Mouse (Mus musculus) CH12.LX (cell line): ENCODE measurements around the gene Cdadc1. TPM values are rescaled to one million over a fixed set of nuclear protein-coding genes. Genes with fewer than 3 reads are reported as not detected.

Experiments
- DNase-seq: peaks from one replicate; pipeline ENCODE4 v3.0.0-alpha.2; 2013; ENCODE audit errors: extremely low read depth
- H3K27ac ChIP-seq: 2 replicates; pipeline ENCODE4 v1.5.1; 2012; ENCODE audit warnings: low read depth, mild to moderate bottlenecking, control low read depth, moderate library complexity; ENCODE audit not compliant: insufficient read depth
- H3K27me3 ChIP-seq: replicated peaks from 2 replicates; pipeline ENCODE3; 2012; ENCODE audit warnings: inconsistent platforms
- H3K36me3 ChIP-seq, 2 experiments: replicated peaks in 1 of 2; 2 replicates each; pipeline versions ENCODE3 to v1.6.1; 2012; ENCODE audit warnings: inconsistent platforms in 1 of 2, low read length in 1 of 2, mild to moderate bottlenecking in 1 of 2, mixed read lengths in 1 of 2, moderate library complexity in 1 of 2; ENCODE audit not compliant: control insufficient read depth in 1 of 2, insufficient read depth in 1 of 2
- H3K4me1 ChIP-seq, 2 experiments: 2 replicates each; pipeline ENCODE4 v1.6.1; 2012; ENCODE audit warnings: inconsistent platforms in 1 of 2, moderate library complexity in 1 of 2; ENCODE audit not compliant: insufficient read depth in 2 of 2, control insufficient read depth in 1 of 2
- H3K4me2 ChIP-seq: 2 replicates; pipeline ENCODE4 v1.6.1; 2012; ENCODE audit warnings: low read depth, mild to moderate bottlenecking, control low read depth; ENCODE audit not compliant: poor library complexity, insufficient read depth, severe bottlenecking
- H3K4me3 ChIP-seq, 3 experiments: fragments of 150-350 bp in 1 of 3; sonication (generic) in 1 of 3; replicated peaks in 1 of 3; 2 replicates each; pipeline versions ENCODE3 to v1.5.1; 2011 to 2012; ENCODE audit warnings: low read depth in 2 of 3, low read length in 2 of 3, mild to moderate bottlenecking in 2 of 3, moderate library complexity in 2 of 3, control low read depth in 1 of 3, improper control_type of control experiment in 1 of 3, inconsistent platforms in 1 of 3, mixed read lengths in 1 of 3; ENCODE audit not compliant: poor library complexity in 1 of 3
- H3K79me2 ChIP-seq: replicated peaks from 2 replicates; pipeline ENCODE4 v1.6.1; 2012; ENCODE audit warnings: mild to moderate bottlenecking, moderate library complexity; ENCODE audit not compliant: control insufficient read depth, poor library complexity, insufficient read depth, severe bottlenecking; ENCODE audit errors: extremely low read depth
- H3K9ac ChIP-seq: 2 replicates; pipeline ENCODE4 v1.6.1; 2012; ENCODE audit warnings: low read depth, mild to moderate bottlenecking, control low read depth, moderate library complexity; ENCODE audit not compliant: insufficient read depth
- H3K9me3 ChIP-seq: replicated peaks from 2 replicates; pipeline ENCODE3; 2012; ENCODE audit warnings: low read length, inconsistent platforms, mixed read lengths
- ELF1 ChIP-seq: IDR thresholded peaks from 2 replicates; pipeline ENCODE4 v1.6.1; 2014; ENCODE audit warnings: low read depth, mild to moderate bottlenecking, inconsistent platforms, low read length, improper control_type of control experiment
- JUN ChIP-seq: IDR thresholded peaks from 2 replicates; pipeline ENCODE4 v1.6.1; 2011; ENCODE audit warnings: low read depth, mild to moderate bottlenecking, low read length, improper control_type of control experiment, moderate library complexity; ENCODE audit not compliant: insufficient read depth
- JUND ChIP-seq: conservative IDR thresholded peaks from 2 replicates; pipeline ENCODE4 v1.6.1; 2011; ENCODE audit warnings: low read depth, low read length, improper control_type of control experiment
- MAFK ChIP-seq: IDR thresholded peaks from 2 replicates; pipeline ENCODE4 v1.6.1; 2011; ENCODE audit warnings: low read length, improper control_type of control experiment; ENCODE audit not compliant: insufficient replicate concordance
- MYC ChIP-seq: IDR thresholded peaks from 2 replicates; pipeline ENCODE4 v1.6.1; 2011; ENCODE audit warnings: low read depth, mild to moderate bottlenecking, improper control_type of control experiment, low read length
- NRF1 ChIP-seq: IDR thresholded peaks from 2 replicates; pipeline ENCODE4 v1.6.1; 2014; ENCODE audit warnings: low read depth, mild to moderate bottlenecking, inconsistent platforms, low read length, improper control_type of control experiment, moderate library complexity
- POLR2A ChIP-seq: IDR thresholded peaks from 2 replicates; pipeline ENCODE4 v1.6.1; 2011; ENCODE audit warnings: low read depth, mild to moderate bottlenecking, improper control_type of control experiment, low read length
- SMC3 ChIP-seq: IDR thresholded peaks from 2 replicates; pipeline ENCODE4 v1.6.1; 2011; ENCODE audit warnings: low read depth, low read length, improper control_type of control experiment
- TCF12 ChIP-seq: IDR thresholded peaks from 2 replicates; pipeline ENCODE4 v1.6.1; 2014; ENCODE audit warnings: low read depth, mild to moderate bottlenecking, inconsistent platforms, low read length, improper control_type of control experiment
- UBTF ChIP-seq: IDR thresholded peaks from 2 replicates; pipeline ENCODE4 v1.6.1; 2012; ENCODE audit warnings: low read depth, mild to moderate bottlenecking, inconsistent platforms, low read length, improper control_type of control experiment, moderate library complexity
- ZC3H11A ChIP-seq: IDR thresholded peaks from 2 replicates; pipeline ENCODE4 v1.6.1; 2012; ENCODE audit warnings: low read depth, mild to moderate bottlenecking, inconsistent platforms, low read length, improper control_type of control experiment
- ZMIZ1 ChIP-seq: IDR thresholded peaks from 2 replicates; pipeline ENCODE4 v1.6.1; 2012; ENCODE audit warnings: low read depth, mild to moderate bottlenecking, inconsistent platforms, low read length, improper control_type of control experiment
- ZNF384 ChIP-seq: IDR thresholded peaks from 2 replicates; pipeline ENCODE4 v1.6.1; 2012; ENCODE audit warnings: low read depth, low read length, improper control_type of control experiment, inconsistent platforms
- dilution Hi-C: fragments of 300-500 bp; cut with MboI; formaldehyde crosslinking; loops from 2 replicates; pipeline ENCODE4 v1.14.3; 2020; ENCODE audit warnings: low sequenced_read_pairs; ENCODE audit not compliant: extremely low pct_unique_long_range_greater_than_20kb, extremely low pct_ligation_motif_present
- in situ Hi-C: fragments of 300-500 bp; cut with MboI; formaldehyde crosslinking; loops from 3 replicates; pipeline ENCODE4 v1.14.3; 2019; ENCODE audit warnings: low sequenced_read_pairs, low pct_ligation_motif_present, low pct_unique_long_range_greater_than_20kb, mixed read lengths
- polyA plus RNA-seq: library from polyadenylated mRNA; unstranded; fragments of >175 nt; gene quantifications from 2 replicates; pipeline ENCODE4 v1.2.1, GENCODE M21; 2012; ENCODE audit warnings: low read depth; ENCODE audit not compliant: insufficient read length
- total RNA-seq, 2 experiments: library from RNA; depleted of rRNA; stranded (reverse); fragments of 300-350 nt in 1 of 2; fragments of >200 nt in 1 of 2; gene quantifications; 2 replicates each; pipeline ENCODE4 v1.2.3; 2012 to 2014

Gene Cdadc1
- total and polyA plus RNA-seq, 3 experiments = 5.3 to 21.7 (median 11.0) TPM

DNA sequence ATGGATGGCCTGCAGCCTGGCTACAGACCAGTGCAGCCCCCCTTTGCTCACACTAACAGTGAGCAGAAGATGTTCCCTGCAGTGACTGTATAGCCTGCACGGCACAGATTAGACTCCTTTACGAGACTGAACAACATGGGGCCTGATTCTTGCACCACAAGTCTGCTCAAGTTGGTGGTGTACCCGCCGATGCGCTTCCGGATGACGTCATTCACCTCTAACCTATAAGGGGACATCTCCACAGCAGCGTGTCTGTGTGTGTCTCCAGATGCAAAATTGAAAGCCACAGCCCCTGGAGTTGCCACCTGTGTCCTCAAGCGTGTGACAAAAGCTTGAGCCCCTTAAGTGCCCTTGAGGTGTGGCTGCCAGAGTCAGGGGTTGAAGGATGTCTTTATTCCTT is 32.3 kb upstream of the Cdadc1 start:
- peaks cover 6 to 7% of the 10 kb centered on the region in 2 experiments for H3K4me1 ChIP-seq
- in situ Hi-C loops = no loop called here
- no peak overlapping the region for H3K4me2 ChIP-seq
- DNase-seq = peak; percentile 27
- H3K36me3 ChIP-seq = no peaks in the 10 kb centered on the region
- H3K27me3 ChIP-seq = peaks cover 1% of the 10 kb centered on the region
- no peaks in the 10 kb centered on the region for H3K9me3 ChIP-seq
- H3K79me2 ChIP-seq = no peaks in the 10 kb centered on the region
- H3K27ac ChIP-seq = no peak overlapping the region
- H3K4me3 ChIP-seq = no peak overlapping the region
- dilution Hi-C loops = no loop called here
- TF ChIP-seq ZNF384 (no peak), ELF1 (0 out of 2 replicates have a peak, but pooled peaks have one; percentile 15), JUN (0 out of 2 replicates have a peak, but pooled peaks have one; percentile 13), ZC3H11A (no peak), JUND (peak; percentile 59)
- no peak overlapping the region for H3K9ac ChIP-seq

DNA sequence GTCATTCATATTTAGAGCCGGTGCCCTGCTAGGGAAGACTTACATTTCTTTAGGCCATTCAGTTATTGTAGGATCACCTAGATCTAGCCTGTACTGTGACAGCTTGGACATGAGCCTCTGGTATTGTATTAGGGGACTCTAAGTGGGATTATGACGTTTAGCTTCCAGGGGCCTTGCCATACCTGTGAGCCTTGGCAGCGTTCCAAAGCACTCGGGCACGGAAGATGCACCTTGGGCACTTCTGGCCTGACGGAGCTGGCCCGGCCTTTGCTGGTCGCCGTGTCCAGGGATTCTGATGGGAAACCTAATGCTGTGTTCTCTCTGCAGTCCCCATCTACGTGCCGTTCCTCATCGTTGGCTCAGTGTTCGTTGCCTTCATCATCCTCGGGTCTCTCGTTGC is 31.5 kb upstream of the Cdadc1 start:
- no peaks in the 10 kb centered on the region for H3K9me3 ChIP-seq
- TF ChIP-seq MYC (no peak), JUN (no peak)
- TF ChIP-seq, all 38 proteins: peak for 0
- Histone ChIP-seq H3K36me3 (no peaks in the 10 kb centered on the region), H3K4me2 (no peak overlapping the region), H3K4me1 (peaks cover 6 to 7% of the 10 kb centered on the region in 2 experiments), H3K27ac (no peak overlapping the region), H3K9ac (no peak overlapping the region), H3K27me3 (peaks cover 2% of the 10 kb centered on the region), H3K4me3 (no peak overlapping the region), H3K79me2 (no peaks in the 10 kb centered on the region)
- in situ Hi-C loops = no loop called here
- dilution Hi-C loops = no loop called here
- DNase-seq = no peak

DNA sequence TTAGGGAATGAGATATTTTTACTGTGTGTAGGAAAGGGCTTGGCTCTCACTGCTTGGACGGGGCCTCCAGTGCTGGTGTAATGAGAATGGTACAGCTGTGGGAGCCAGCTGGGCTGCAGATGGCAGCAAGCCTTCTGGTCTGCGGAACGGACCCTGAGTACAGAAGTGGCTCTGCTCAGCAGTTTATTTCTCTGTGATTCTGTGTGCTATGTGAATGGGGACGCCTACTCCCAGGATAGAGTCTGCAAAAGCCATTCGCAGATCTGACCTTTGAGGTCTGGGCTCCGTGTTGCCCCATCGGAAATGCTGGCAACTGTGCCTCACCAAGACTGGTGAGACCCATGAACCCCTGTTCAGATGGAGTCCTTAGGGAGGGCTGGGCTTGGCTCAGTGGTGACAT is 30.1 kb upstream of the Cdadc1 start:
- Histone ChIP-seq H3K4me1 (peaks cover 6 to 7% of the 10 kb centered on the region in 2 experiments), H3K27me3 (peaks cover 2% of the 10 kb centered on the region), H3K27ac (no peak overlapping the region), H3K9me3 (no peaks in the 10 kb centered on the region), H3K4me3 (no peak overlapping the region), H3K79me2 (no peaks in the 10 kb centered on the region), H3K4me2 (no peak overlapping the region), H3K9ac (no peak overlapping the region), H3K36me3 (no peaks in the 10 kb centered on the region)
- DNase-seq = no peak
- in situ Hi-C loops (no loop called here), dilution Hi-C loops (no loop called here)
- TF ChIP-seq SMC3 (no peak), JUN (no peak), TCF12 (no peak), UBTF (no peak), ZMIZ1 (no peak), ELF1 (no peak), NRF1 (no peak), MAFK (no peak), POLR2A (no peak)
